Mouse (Mus musculus): ENCODE measurements at regions not wholly inside any gene's neighbourhood (a gene's known extent, or its start where the extent isn't known, plus 50 kb on each side); places are given as distances from the start of the nearest gene placed in this dataset.

DNA sequence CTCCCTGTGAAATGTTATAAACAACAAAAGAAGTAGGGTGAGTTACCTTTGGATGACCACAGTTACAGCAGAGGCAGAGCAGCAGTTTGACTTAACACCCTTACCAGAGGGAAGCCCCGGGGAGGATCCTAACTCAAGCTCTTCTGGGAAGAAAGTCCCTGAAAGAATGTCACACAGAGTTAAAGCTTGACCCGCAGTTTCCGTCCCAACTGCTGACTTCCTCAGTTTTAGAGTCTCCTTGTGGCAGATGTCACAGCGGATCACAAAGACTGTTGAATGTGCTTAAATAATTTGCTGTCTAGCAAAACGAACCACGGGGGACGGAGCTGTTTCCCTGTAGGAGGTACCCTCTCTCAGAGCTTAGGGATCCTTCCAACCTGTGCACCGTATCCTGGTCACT is 183.0 kb upstream of the Rreb1 start:
- ATAC-seq (ENCODE audit: insufficient read depth) (no peak), DNase-seq (ENCODE audit: low read depth in 3 of 3, low spot score in 3 of 3) (no peak)
- H3K4me2 ChIP-seq (ENCODE audit: low read depth), result no peak overlapping the region
- 13% methylated on average over 8 of the region's 8 CpGs for WGBS (ENCODE audit: insufficient replicate concordance)
- H3K9me3 ChIP-seq (ENCODE audit: control insufficient read depth, low read length), result no peaks in the 10 kb centered on the region
- TF ChIP-seq CTCF (IDR thresholded peaks at IDR 0.05; ENCODE audit: low read depth) (no peak), EP300 (IDR thresholded peaks at IDR 0.05; ENCODE audit: low read depth) (no peak)
- no peaks in the 10 kb centered on the region for H3K36me3 ChIP-seq (replicated peaks; ENCODE audit: control insufficient read depth, insufficient read depth, low read depth)
- no peak overlapping the region for H3K9ac ChIP-seq (replicated peaks)
- H3K27me3 ChIP-seq (ENCODE audit: control insufficient read depth, insufficient read depth, low read length), result no peaks in the 10 kb centered on the region
- H3K4me1 ChIP-seq (replicated peaks; ENCODE audit: control insufficient read depth in 2 of 2, insufficient read depth in 2 of 2, low read length in 1 of 2), result peaks cover 0 to 14% of the 10 kb centered on the region in 2 experiments; a peak in 2 of 4 replicates
- H3K27ac ChIP-seq, result no peak overlapping the region; the same call in 1 of the 2 replicates
- H3K4me3 ChIP-seq (ENCODE audit: insufficient read depth in 1 of 2, low read depth in 2 of 2, low read length in 2 of 2), result no peak overlapping the region

DNA sequence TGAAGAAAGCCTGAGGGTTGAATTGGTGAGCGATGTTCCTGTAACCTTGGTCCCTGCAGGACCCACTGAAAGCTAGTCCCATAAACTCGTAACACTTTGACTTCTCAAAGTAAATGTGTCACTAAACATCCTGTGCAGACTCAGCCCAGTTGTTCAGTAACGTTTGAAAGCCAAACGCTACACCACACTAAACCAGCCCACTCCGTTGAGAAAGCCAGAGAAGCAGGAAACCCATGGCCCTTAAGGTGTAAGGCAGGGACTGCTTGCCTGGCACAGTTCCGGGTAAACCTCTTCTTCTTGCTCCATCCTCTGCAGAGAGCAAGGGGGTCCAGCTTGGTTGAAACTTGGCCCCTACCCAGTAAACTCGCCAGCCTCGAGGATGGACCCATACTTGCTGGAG is 180.6 kb upstream of the Rreb1 start:
- H3K27ac ChIP-seq, result no peak overlapping the region
- ATAC-seq (ENCODE audit: insufficient read depth) (no peak), DNase-seq (ENCODE audit: low read depth in 3 of 3, low spot score in 3 of 3) (no peak)
- H3K36me3 ChIP-seq (replicated peaks; ENCODE audit: control insufficient read depth, insufficient read depth, low read depth), result no peaks in the 10 kb centered on the region
- no peaks in the 10 kb centered on the region for H3K27me3 ChIP-seq (ENCODE audit: control insufficient read depth, insufficient read depth, low read length)
- H3K9ac ChIP-seq (replicated peaks), result no peak overlapping the region
- H3K4me2 ChIP-seq (ENCODE audit: low read depth), result no peak overlapping the region
- no peak overlapping the region for H3K4me3 ChIP-seq (ENCODE audit: insufficient read depth in 1 of 2, low read depth in 2 of 2, low read length in 2 of 2)
- H3K9me3 ChIP-seq (ENCODE audit: control insufficient read depth, low read length), result no peaks in the 10 kb centered on the region
- TF ChIP-seq CTCF (IDR thresholded peaks at IDR 0.05; ENCODE audit: low read depth) (no peak), EP300 (IDR thresholded peaks at IDR 0.05; ENCODE audit: low read depth) (no peak)
- 48% methylated on average over 8 of the region's 8 CpGs for WGBS (ENCODE audit: insufficient replicate concordance)
- peaks cover 0 to 17% of the 10 kb centered on the region in 2 experiments; a peak in 2 of 4 replicates for H3K4me1 ChIP-seq (replicated peaks; ENCODE audit: control insufficient read depth in 2 of 2, insufficient read depth in 2 of 2, low read length in 1 of 2)

DNA sequence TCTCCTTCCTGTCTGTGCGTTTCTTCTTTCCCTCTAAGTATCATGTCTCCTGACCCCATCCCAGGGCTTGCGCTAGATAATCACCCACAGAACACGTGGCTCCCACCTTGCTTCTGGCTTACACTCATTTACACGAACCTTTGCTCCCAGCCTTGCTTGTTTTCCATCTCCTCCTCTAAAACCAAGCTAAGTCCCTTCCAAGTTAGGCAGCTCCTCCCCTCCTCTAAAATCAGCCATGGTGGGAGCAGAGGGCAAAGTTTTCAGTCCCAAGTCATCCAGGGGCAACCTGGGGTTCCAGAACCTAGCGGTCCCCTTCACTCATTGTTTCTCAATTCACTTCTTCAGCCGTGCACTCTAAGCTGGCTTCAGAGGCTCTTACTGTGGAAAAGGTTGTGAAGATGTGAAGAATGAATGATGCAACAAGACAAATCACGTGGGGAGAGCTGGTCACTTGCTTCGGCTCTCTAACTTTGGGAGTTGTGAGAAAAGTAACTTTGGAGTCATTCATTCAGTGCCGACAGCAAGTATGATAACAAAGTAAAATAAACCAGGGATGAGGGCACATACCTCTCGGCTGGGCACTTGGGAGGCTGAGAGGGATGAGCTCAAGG is 179.9 kb upstream of the Rreb1 start:
- no peak for TF ChIP-seq CTCF (IDR thresholded peaks at IDR 0.05; ENCODE audit: low read depth)
- TF ChIP-seq EP300 (IDR thresholded peaks at IDR 0.05; ENCODE audit: low read depth), result no peak
- Histone ChIP-seq H3K4me3 (ENCODE audit: insufficient read depth in 1 of 2, low read depth in 2 of 2, low read length in 2 of 2) (no peak overlapping the region), H3K36me3 (replicated peaks; ENCODE audit: control insufficient read depth, insufficient read depth, low read depth) (no peaks in the 10 kb centered on the region), H3K9me3 (ENCODE audit: control insufficient read depth, low read length) (no peaks in the 10 kb centered on the region), H3K4me2 (ENCODE audit: low read depth) (no peak overlapping the region), H3K27me3 (ENCODE audit: control insufficient read depth, insufficient read depth, low read length) (no peaks in the 10 kb centered on the region), H3K4me1 (replicated peaks; ENCODE audit: control insufficient read depth in 2 of 2, insufficient read depth in 2 of 2, low read length in 1 of 2) (peaks cover 0 to 17% of the 10 kb centered on the region in 2 experiments; a peak in 2 of 4 replicates), H3K27ac (no peak overlapping the region), H3K9ac (replicated peaks) (no peak overlapping the region)
- no peak for DNase-seq (ENCODE audit: low read depth in 3 of 3, low spot score in 3 of 3)
- 63% methylated on average over 10 of the region's 10 CpGs for WGBS (ENCODE audit: insufficient replicate concordance)
- no peak for ATAC-seq (ENCODE audit: insufficient read depth)

DNA sequence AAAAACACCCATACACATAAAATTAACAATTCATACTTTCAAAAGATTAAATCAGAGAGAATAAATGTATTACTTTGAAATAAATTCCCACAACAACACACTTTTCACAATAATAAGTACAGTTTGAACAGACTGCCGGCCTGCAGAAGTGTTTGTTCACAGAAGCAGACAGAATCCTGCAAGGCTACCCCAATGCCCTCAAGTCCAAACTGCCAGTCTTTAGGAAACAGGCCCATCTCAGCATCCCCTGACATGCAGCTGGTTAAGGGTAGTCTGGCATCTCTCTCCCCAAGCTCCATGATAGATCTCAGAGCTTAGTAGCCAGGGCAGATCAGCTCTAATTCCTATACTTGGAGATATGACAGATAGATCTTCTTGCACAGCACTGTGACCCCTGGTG is 178.5 kb upstream of the Rreb1 start:
- H3K36me3 ChIP-seq (replicated peaks; ENCODE audit: control insufficient read depth, insufficient read depth, low read depth), result no peaks in the 10 kb centered on the region
- no peak overlapping the region for H3K4me2 ChIP-seq (ENCODE audit: low read depth)
- H3K4me3 ChIP-seq (ENCODE audit: insufficient read depth in 1 of 2, low read depth in 2 of 2, low read length in 2 of 2), result no peak overlapping the region
- no peaks in the 10 kb centered on the region for H3K9me3 ChIP-seq (ENCODE audit: control insufficient read depth, low read length)
- TF ChIP-seq CTCF (IDR thresholded peaks at IDR 0.05; ENCODE audit: low read depth), result no peak
- no peak for TF ChIP-seq EP300 (IDR thresholded peaks at IDR 0.05; ENCODE audit: low read depth)
- H3K4me1 ChIP-seq (replicated peaks; ENCODE audit: control insufficient read depth in 2 of 2, insufficient read depth in 2 of 2, low read length in 1 of 2), result peaks cover 0 to 17% of the 10 kb centered on the region in 2 experiments; a peak in 2 of 4 replicates
- no peak for DNase-seq (ENCODE audit: low read depth in 3 of 3, low spot score in 3 of 3)
- WGBS (ENCODE audit: insufficient replicate concordance), result 47% methylated on average over 1 of the region's 1 CpGs
- no peak for ATAC-seq (ENCODE audit: insufficient read depth)
- no peak overlapping the region for H3K9ac ChIP-seq (replicated peaks)
- H3K27me3 ChIP-seq (ENCODE audit: control insufficient read depth, insufficient read depth, low read length), result no peaks in the 10 kb centered on the region
- H3K27ac ChIP-seq, result no peak overlapping the region

DNA sequence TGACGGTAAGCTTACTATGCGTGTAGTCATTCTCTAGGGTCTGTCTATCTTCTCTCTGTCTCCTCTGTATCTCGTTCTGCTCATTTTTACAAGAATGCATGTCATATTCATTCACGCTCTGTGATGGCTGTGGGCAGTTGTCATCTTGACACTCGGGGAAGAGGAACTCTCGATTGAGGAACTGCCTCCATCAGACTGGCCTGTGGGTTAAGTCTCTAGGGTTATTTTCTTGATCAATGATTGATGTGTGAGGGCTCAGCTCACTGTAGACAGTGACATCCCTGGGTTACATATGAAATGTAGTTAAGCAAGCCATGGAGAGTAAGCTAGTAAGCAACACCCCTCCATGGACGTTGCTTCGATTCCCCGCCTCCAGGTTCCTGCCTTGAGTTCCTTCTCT is 178.0 kb upstream of the Rreb1 start:
- no peak for DNase-seq (ENCODE audit: low read depth in 3 of 3, low spot score in 3 of 3)
- TF ChIP-seq EP300 (IDR thresholded peaks at IDR 0.05; ENCODE audit: low read depth), result no peak
- TF ChIP-seq CTCF (IDR thresholded peaks at IDR 0.05; ENCODE audit: low read depth), result no peak
- Histone ChIP-seq H3K9ac (replicated peaks) (no peak overlapping the region), H3K4me3 (ENCODE audit: insufficient read depth in 1 of 2, low read depth in 2 of 2, low read length in 2 of 2) (no peak overlapping the region), H3K4me2 (ENCODE audit: low read depth) (no peak overlapping the region), H3K4me1 (replicated peaks; ENCODE audit: control insufficient read depth in 2 of 2, insufficient read depth in 2 of 2, low read length in 1 of 2) (peaks cover 0 to 17% of the 10 kb centered on the region in 2 experiments; a peak in 2 of 4 replicates), H3K27ac (no peak overlapping the region), H3K36me3 (replicated peaks; ENCODE audit: control insufficient read depth, insufficient read depth, low read depth) (no peaks in the 10 kb centered on the region), H3K27me3 (ENCODE audit: control insufficient read depth, insufficient read depth, low read length) (no peaks in the 10 kb centered on the region), H3K9me3 (ENCODE audit: control insufficient read depth, low read length) (no peaks in the 10 kb centered on the region)
- 39% methylated on average over 9 of the region's 9 CpGs for WGBS (ENCODE audit: insufficient replicate concordance)
- ATAC-seq (ENCODE audit: insufficient read depth), result no peak

Measured in liver, embryonic 14.5 days (tissue).